Mouse (Mus musculus) spleen, postnatal 0 days (tissue): ENCODE results near the gene Defb46. TPM values are rescaled to one million over a fixed set of nuclear protein-coding genes. Genes with fewer than 3 reads are reported as not detected.

Source experiments
- polyA plus RNA-seq: library from polyadenylated mRNA; unstranded; fragments of >200 nt; fragmentation: Nextera tagmentation; extraction: Ambion mirVana; gene quantifications from 2 replicates; pipeline ENCODE4 v1.2.1, GENCODE M21; 2015

Defb46 gene
- not detected in 2 replicates for polyA plus RNA-seq

GRCm38 (mm10) chr8:19239616-19240015, at the start of gene Defb46:
Gene Defb46 (plus strand): TSS chr8:19239916.

DNA sequence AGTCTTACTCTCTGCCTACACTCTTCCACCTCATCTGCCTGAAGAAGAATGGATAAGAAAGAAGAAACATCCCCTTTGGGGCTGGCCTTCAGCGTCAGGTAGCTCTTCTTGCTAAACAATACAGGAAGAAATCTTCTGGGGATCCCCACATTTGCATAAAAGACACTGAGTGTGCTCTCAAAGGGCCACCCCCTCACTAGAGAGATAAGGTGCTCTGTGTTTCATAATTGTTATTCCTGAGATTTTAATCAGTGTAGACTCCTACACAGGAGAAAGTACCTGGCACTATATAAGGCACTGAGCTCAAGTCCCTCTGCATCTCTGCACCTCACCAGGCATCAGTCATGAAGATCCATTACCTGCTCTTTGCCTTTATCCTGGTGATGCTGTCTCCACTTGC, 14.6 kb upstream of the Defb46 start, which contains the start of gene Defb6:
Gene Defb6, plus strand, starts transcription at position 318 of the 400 bp plus-strand sequence.

DNA sequence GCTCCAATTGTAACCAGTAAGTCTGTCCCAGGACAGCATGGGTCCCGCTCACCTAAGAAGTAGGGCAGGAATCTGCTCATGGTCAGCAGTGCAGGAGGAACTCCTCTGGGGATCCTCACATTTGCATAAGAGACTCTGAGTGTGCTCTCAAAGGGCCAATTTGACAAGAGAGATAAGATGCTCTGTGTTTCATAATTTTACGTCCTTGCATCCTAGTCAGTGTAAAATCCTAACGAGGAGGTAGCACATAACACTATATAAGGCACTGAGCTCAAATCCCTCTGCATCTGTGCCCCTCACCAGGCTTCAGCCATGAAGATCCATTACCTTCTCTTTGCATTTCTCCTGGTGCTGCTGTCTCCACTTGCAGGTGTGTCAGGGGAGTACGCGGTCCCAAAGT, 7.6 kb downstream of the Defb46 start, which contains the start of gene Defb5:
Gene Defb5, plus strand, starts transcription at position 301 of the 400 bp plus-strand sequence.

Other genes starting within 250 kb of the Defb46 start
- not detected in 2 replicates for gene Defb37, start 248.9 kb upstream of the Defb46 start, polyA plus RNA-seq
- not detected in 2 replicates for gene Defb38, start 213.3 kb upstream of the Defb46 start, polyA plus RNA-seq
- gene Defb39, start 175.1 kb upstream of the Defb46 start, polyA plus RNA-seq: not detected in 2 replicates
- gene Defb12, start 125.1 kb upstream of the Defb46 start, polyA plus RNA-seq: not detected in 2 replicates
- gene Defb34, start 116.2 kb upstream of the Defb46 start, polyA plus RNA-seq: not detected in 2 replicates
- gene Gm45826, start 99.1 kb upstream of the Defb46 start, polyA plus RNA-seq: not detected in 2 replicates
- not detected in 2 replicates for gene Defb14, start 45.6 kb upstream of the Defb46 start, polyA plus RNA-seq
- not detected in 2 replicates for gene Defb4, start 41.2 kb upstream of the Defb46 start, polyA plus RNA-seq
- gene Defb6, start 14.4 kb upstream of the Defb46 start, polyA plus RNA-seq: not detected in 2 replicates
- gene Defb5, start 7.7 kb downstream of the Defb46 start, polyA plus RNA-seq: not detected in 2 replicates
- not detected in 2 replicates for gene Defb3, start 53.4 kb downstream of the Defb46 start, polyA plus RNA-seq
- gene Defb8, start 207.7 kb downstream of the Defb46 start, polyA plus RNA-seq: not detected in 2 replicates